Mouse (Mus musculus) heart, postnatal 0 days (tissue): ENCODE measurements around the gene Arhgef12. TPM values are rescaled to one million over a fixed set of nuclear protein-coding genes. Genes with fewer than 3 reads are reported as not detected.
"Not testable (repeated sequence)": the region's sequence is repeated elsewhere in the genome, so short reads cannot be mapped to it uniquely, and the experiment has no call there.

ENCODE experiments used
- ATAC-seq: fragments of 200-750 bp; cut with Nextera tagmentation; 2 replicates; pipeline ENCODE4 v1.8.0; 2017; ENCODE audit warnings: low read depth, moderate number of reproducible peaks, moderate library complexity; ENCODE audit not compliant: insufficient read depth
- DNase-seq: peaks from one replicate; pipeline ENCODE4 v3.0.0-alpha.2; 2016; ENCODE audit warnings: low spot score
- H3K27ac ChIP-seq: fragments of 300-500 bp; sonication (generic); 2 replicates; pipeline ENCODE4 v1.5.1; 2014; ENCODE audit warnings: low read depth, mild to moderate bottlenecking
- H3K27me3 ChIP-seq: fragments of 300-500 bp; sonication (generic); 2 replicates; pipeline ENCODE4 v1.6.1; 2014; ENCODE audit warnings: low read length, mixed read lengths; ENCODE audit not compliant: control insufficient read depth, insufficient read depth
- H3K36me3 ChIP-seq: fragments of 300-500 bp; sonication (generic); replicated peaks from 2 replicates; pipeline ENCODE4 v1.6.1; 2014; ENCODE audit warnings: low read length, mixed read lengths; ENCODE audit not compliant: control insufficient read depth, insufficient read depth
- H3K4me1 ChIP-seq: fragments of 300-500 bp; sonication (generic); 2 replicates; pipeline ENCODE4 v1.6.1; 2014; ENCODE audit warnings: antibody characterized with exemption; ENCODE audit not compliant: control insufficient read depth, insufficient read depth
- H3K4me2 ChIP-seq: fragments of 300-500 bp; sonication (generic); 2 replicates; pipeline ENCODE4 v1.6.1; 2014; ENCODE audit warnings: low read depth, mild to moderate bottlenecking, low read length, moderate library complexity
- H3K4me3 ChIP-seq: fragments of 300-500 bp; sonication (generic); 2 replicates; pipeline ENCODE4 v1.5.1; 2014; ENCODE audit warnings: low read depth, low read length
- H3K9ac ChIP-seq: fragments of 300-500 bp; sonication (generic); replicated peaks from 2 replicates; pipeline ENCODE4 v1.6.1; 2014; ENCODE audit warnings: low read depth, low read length, mixed read lengths
- H3K9me3 ChIP-seq: fragments of 300-500 bp; sonication (generic); replicated peaks from 2 replicates; pipeline ENCODE4 v1.6.1; 2016; ENCODE audit warnings: low read length; ENCODE audit not compliant: control insufficient read depth
- CTCF ChIP-seq: IDR thresholded peaks from 2 replicates; pipeline ENCODE4 v1.5.1; 2016; ENCODE audit warnings: antibody characterized with exemption, control low read depth, low read depth
- EP300 ChIP-seq: IDR thresholded peaks from 2 replicates; pipeline ENCODE4 v1.6.1; 2016; ENCODE audit warnings: antibody characterized with exemption, low read depth
- WGBS: fragments of 180-500 bp; shearing (Covaris S2); extraction: QIAGEN DNeasy Blood & Tissue Kit; methylation state at CpG from one replicate; pipeline ENCODE4 v1.1.7; 2014; 5-methylcytosine and 5-hydroxymethylcytosine counted together
- polyA plus RNA-seq: library from polyadenylated mRNA; unstranded; fragments of >200 nt; fragmentation: Nextera tagmentation; extraction: Ambion mirVana; gene quantifications from 2 replicates; pipeline ENCODE4 v1.2.1, GENCODE M21; 2015
- total RNA-seq: library from RNA; depleted of rRNA; stranded (reverse); fragments of >200 nt; gene quantifications from 2 replicates; pipeline ENCODE4 v1.2.3, GENCODE M21; 2014; ENCODE audit warnings: low replicate concordance

Gene Arhgef12
- total and polyA plus RNA-seq, 2 experiments from 2014 or later, result 10.3 to 57.3 TPM

- H3K4me2 ChIP-seq, result no peak overlapping the region
- H3K9me3 ChIP-seq, result no peaks in the 10 kb centered on the region
- H3K36me3 ChIP-seq, result no peaks in the 10 kb centered on the region
- 0 out of 2 replicates have a peak, but pooled peaks cover 5% of the 10 kb centered on the region for H3K4me1 ChIP-seq
- TF ChIP-seq EP300 (no peak), CTCF (0 out of 2 replicates have a peak, but pooled peaks have one; percentile 5)
- 85% methylated on average over 2 of the region's 2 CpGs for WGBS
- H3K27ac ChIP-seq, result no peak overlapping the region
- no peak overlapping the region for H3K4me3 ChIP-seq
- H3K9ac ChIP-seq, result no peak overlapping the region
- no peaks in the 10 kb centered on the region for H3K27me3 ChIP-seq
- no peak for DNase-seq
- ATAC-seq, result no peak
Measured at GRCm38 (mm10) chr9:43130684-43131083, 23.6 kb upstream of the Arhgef12 start.

GRCm38 (mm10) chr9:43127101-43127787 is 20.2 kb upstream of the Arhgef12 start:
- Histone ChIP-seq H3K4me3 (no peak overlapping the region), H3K9me3 (no peaks in the 10 kb centered on the region), H3K4me1 (0 out of 2 replicates have a peak, but pooled peaks cover 5% of the 10 kb centered on the region), H3K36me3 (no peaks in the 10 kb centered on the region), H3K9ac (no peak overlapping the region), H3K27ac (no peak overlapping the region), H3K27me3 (no peaks in the 10 kb centered on the region), H3K4me2 (no peak overlapping the region)
- 38% methylated on average over 10 of the region's 10 CpGs for WGBS
- DNase-seq (peak; percentile 10), ATAC-seq (peak; percentile 28; the same call in 1 of the 2 replicates)
- TF ChIP-seq CTCF (no peak), EP300 (no peak)

DNA sequence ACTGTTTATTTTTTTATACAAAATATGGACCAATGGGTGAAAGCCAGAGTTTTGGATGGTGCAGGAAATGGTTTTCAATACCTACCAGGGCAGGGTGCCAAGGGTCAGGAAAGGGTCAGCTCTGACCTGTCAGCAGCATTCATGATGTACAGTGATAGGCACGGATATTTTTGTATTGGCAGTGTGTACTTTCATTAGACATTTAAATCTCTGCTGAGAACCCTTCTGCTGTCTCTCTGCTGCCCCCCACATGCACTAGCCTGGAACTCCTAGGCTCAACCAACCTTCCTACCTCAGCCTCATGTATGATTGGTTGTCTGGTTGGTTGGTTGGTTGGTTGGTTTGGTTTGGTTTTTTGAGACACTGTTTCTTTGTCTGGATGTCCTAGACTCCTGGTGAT is 15.3 kb upstream of the Arhgef12 start:
- DNase-seq (no peak), ATAC-seq (no peak; the same call in 1 of the 2 replicates)
- 4% methylated on average over 1 of the region's 1 CpGs for WGBS
- Histone ChIP-seq H3K27ac (no peak overlapping the region), H3K9me3 (no peaks in the 10 kb centered on the region), H3K4me3 (no peak overlapping the region), H3K4me1 (0 out of 2 replicates have a peak, but pooled peaks cover under 1% of the 10 kb centered on the region), H3K9ac (no peak overlapping the region), H3K27me3 (no peaks in the 10 kb centered on the region), H3K36me3 (no peaks in the 10 kb centered on the region), H3K4me2 (no peak overlapping the region)
- no peak for TF ChIP-seq EP300
- peak; percentile 36 for TF ChIP-seq CTCF

GRCm38 (mm10) chr9:43121948-43122347 is 14.9 kb upstream of the Arhgef12 start:
- DNase-seq, H3K36me3 ChIP-seq, H3K9me3 ChIP-seq, H3K9ac ChIP-seq, H3K27ac ChIP-seq, H3K27me3 ChIP-seq, ATAC-seq, H3K4me3 ChIP-seq, H3K4me1 ChIP-seq, H3K4me2 ChIP-seq: not testable (repeated sequence)
- 85% methylated on average over 2 of the region's 2 CpGs for WGBS

DNA sequence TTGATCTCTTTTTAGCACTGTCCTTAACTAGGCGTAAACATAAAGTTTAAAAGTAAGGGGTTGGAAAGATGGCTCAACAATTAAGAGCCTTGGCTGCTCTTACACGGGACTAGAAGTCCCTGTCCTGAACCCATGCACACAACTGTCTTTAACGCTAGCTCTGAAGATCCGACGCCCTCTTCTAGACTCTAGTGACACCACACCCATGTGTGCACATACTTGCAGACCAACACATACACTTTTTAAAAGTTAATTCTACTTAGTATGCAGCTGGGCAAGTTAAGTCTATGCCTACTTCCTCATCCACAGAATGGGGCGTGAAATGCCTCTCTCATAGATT is 9.9 kb upstream of the Arhgef12 start:
- no peak for ATAC-seq
- no peak for DNase-seq
- no peak overlapping the region for H3K27ac ChIP-seq
- 89% methylated on average over 6 of the region's 6 CpGs for WGBS
- no peak overlapping the region for H3K4me3 ChIP-seq
- no peaks in the 10 kb centered on the region for H3K36me3 ChIP-seq
- H3K27me3 ChIP-seq, result no peaks in the 10 kb centered on the region
- peaks cover 9% of the 10 kb centered on the region; the same call in 1 of the 2 replicates for H3K4me1 ChIP-seq
- H3K9me3 ChIP-seq, result no peaks in the 10 kb centered on the region
- H3K4me2 ChIP-seq, result no peak overlapping the region
- TF ChIP-seq CTCF (no peak), EP300 (no peak)
- H3K9ac ChIP-seq, result no peak overlapping the region
